Mouse (Mus musculus) liver, postnatal 0 days (tissue): ENCODE results near the gene Trim9.

ENCODE experiments used
- CTCF ChIP-seq: sonication (generic); IDR thresholded peaks from 2 replicates; pipeline ENCODE4 v1.5.1; 2016; ENCODE audit warnings: antibody characterized with exemption, low read depth
- EP300 ChIP-seq: IDR thresholded peaks from 2 replicates; pipeline ENCODE4 v1.6.1; 2016; ENCODE audit warnings: antibody characterized with exemption, low read depth, mild to moderate bottlenecking

DNA sequence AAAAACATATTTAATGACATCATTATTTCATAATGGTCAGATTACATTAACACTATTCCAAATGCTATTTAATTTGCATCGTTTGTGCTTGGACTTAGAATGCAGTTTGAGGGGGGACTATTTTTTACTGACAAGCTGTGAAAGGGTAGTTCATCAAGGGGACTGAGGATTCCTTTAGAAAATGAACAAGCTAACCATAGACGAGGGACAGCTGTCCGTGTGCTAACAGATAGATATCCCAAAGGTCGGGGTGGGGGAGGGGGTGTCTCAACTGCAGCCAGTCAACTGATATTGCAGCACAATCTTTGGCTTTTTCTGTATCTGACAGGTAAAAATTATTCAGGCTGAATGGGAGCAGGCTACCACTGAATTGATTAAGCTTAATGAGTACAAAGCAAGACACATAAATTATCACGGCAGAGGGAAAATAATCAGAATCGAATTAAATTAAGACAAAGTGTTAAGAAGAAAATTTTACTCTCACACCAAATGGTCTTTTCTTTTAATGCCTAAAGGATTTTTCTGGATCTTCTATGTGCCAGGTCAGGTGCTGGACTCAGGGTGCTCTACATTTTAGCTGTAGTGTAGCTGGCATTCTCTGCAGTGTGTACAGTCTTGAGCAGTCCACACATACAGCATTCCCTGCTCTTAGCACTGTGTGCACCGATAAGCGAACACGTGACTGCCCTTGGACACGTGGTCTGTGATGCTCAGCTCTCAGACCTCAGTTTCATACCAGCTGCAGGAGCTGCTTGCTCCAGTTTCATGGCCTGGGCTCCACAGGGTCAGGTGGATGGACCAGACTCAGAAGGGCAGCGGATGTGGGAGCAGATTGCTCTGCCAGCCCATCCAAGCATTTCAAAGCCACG lies 70.1 kb downstream of the Trim9 start:
- TF ChIP-seq EP300, result no peak
- TF ChIP-seq CTCF, result no peak
